Mouse (Mus musculus): Measurements from ENCODE around the gene Maneal. TPM values are rescaled to one million over a fixed set of nuclear protein-coding genes. Genes with fewer than 3 reads are reported as not detected.

The Maneal gene
- total and polyA plus RNA-seq, 3 experiments: 0.08 TPM; not detected in 2

DNA sequence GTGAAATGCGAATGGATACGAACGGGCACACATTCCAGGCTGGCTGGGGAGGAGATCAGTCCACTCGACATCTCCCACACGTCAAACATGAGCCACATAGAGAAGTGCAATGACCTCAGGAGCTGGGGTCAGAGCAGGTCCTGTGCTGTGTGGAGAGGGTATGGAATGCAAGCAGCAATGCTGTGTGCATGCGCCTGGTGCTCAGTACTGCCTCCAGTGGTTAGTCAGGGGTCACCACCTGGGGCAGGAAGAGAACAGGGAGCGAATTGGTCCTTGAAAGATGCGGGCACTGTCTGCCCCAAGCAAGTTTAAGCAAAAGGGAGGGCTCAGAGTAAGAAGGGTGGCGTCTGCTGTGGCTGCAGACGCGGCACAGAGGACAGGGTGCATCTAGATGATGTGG is 18.5 kb downstream of the Maneal start:
- no peaks in the 10 kb centered on the region for H3K27me3 ChIP-seq (replicated peaks)
- dilution Hi-C loops (cut with MboI; ENCODE audit: extremely low pct_ligation_motif_present, extremely low pct_unique_long_range_greater_than_20kb, low sequenced_read_pairs): no loop called here
- peak; percentile 46 for DNase-seq (ENCODE audit: extremely low read depth)
- no peak overlapping the region for H3K4me2 ChIP-seq (ENCODE audit: insufficient read depth, low read depth, poor library complexity, severe bottlenecking)
- H3K36me3 ChIP-seq (replicated peaks in 1 of 2; ENCODE audit: control insufficient read depth in 1 of 2, insufficient read depth in 1 of 2, low read length in 1 of 2): peaks cover 42 to 82% of the 10 kb centered on the region in 2 experiments
- H3K79me2 ChIP-seq (replicated peaks; ENCODE audit: control insufficient read depth, extremely low read depth, insufficient read depth, poor library complexity, severe bottlenecking): no peaks in the 10 kb centered on the region
- H3K27ac ChIP-seq (ENCODE audit: insufficient read depth, low read depth): no peak overlapping the region
- H3K4me1 ChIP-seq (ENCODE audit: control insufficient read depth in 1 of 2, insufficient read depth in 2 of 2): peaks cover 0 to 5% of the 10 kb centered on the region in 2 experiments; a peak in 2 of 4 replicates
- peaks cover 4% of the 10 kb centered on the region for H3K9me3 ChIP-seq (replicated peaks; ENCODE audit: low read length)
- no peak overlapping the region for H3K4me3 ChIP-seq (replicated peaks in 1 of 3; ENCODE audit: low read depth in 2 of 3, low read length in 2 of 3, poor library complexity in 1 of 3)
- in situ Hi-C loops (cut with MboI; ENCODE audit: low pct_ligation_motif_present, low pct_unique_long_range_greater_than_20kb, low sequenced_read_pairs): loop anchor here (5.0 kb wide), 1 partner anchor 36 kb away; no protein-coding TSS in a partner anchor
- TF ChIP-seq ETS1 (conservative IDR thresholded peaks at IDR 0.05; ENCODE audit: low read depth, low read length): no peak
- no peak for TF ChIP-seq NELFE (IDR thresholded peaks at IDR 0.05; ENCODE audit: low read depth, low read length)
- no peak for TF ChIP-seq BHLHE40 (IDR thresholded peaks at IDR 0.05; ENCODE audit: low read depth, low read length)
- TF ChIP-seq MXI1 (IDR thresholded peaks at IDR 0.05; ENCODE audit: low read depth, low read length): no peak
- TF ChIP-seq MAFK (IDR thresholded peaks at IDR 0.05; ENCODE audit: insufficient replicate concordance, low read length): no peak
- TF ChIP-seq MYC (IDR thresholded peaks at IDR 0.05; ENCODE audit: low read depth, low read length): peak; percentile 26; the same call in 1 of the 2 replicates
- no peak for TF ChIP-seq SMC3 (IDR thresholded peaks at IDR 0.05; ENCODE audit: low read depth, low read length)
- no peak for TF ChIP-seq HCFC1 (IDR thresholded peaks at IDR 0.05; ENCODE audit: low read depth, low read length)
- no peak for TF ChIP-seq ZKSCAN1 (IDR thresholded peaks at IDR 0.05; ENCODE audit: borderline replicate concordance, low read depth, low read length)
- no peak for TF ChIP-seq POLR2AphosphoS2 (IDR thresholded peaks at IDR 0.05; ENCODE audit: low read depth, low read length)
- TF ChIP-seq UBTF (IDR thresholded peaks at IDR 0.05; ENCODE audit: low read depth, low read length): no peak
- TF ChIP-seq MEF2A (IDR thresholded peaks at IDR 0.05; ENCODE audit: borderline replicate concordance, low read depth, low read length): no peak
- TF ChIP-seq MAX (IDR thresholded peaks at IDR 0.05; ENCODE audit: low read length): 0 out of 2 replicates have a peak, but pooled peaks have one; percentile 17
- TF ChIP-seq NRF1 (IDR thresholded peaks at IDR 0.05; ENCODE audit: low read depth, low read length): 0 out of 2 replicates have a peak, but pooled peaks have one; percentile 31
- no peak for TF ChIP-seq PAX5 (IDR thresholded peaks at IDR 0.05; ENCODE audit: low read length)
- TF ChIP-seq POLR2A (IDR thresholded peaks at IDR 0.05; ENCODE audit: low read depth, low read length): no peak
- no peak for TF ChIP-seq KAT2A (IDR thresholded peaks at IDR 0.05; ENCODE audit: insufficient replicate concordance, low read length)
- no peak for TF ChIP-seq EP300 (IDR thresholded peaks at IDR 0.05; ENCODE audit: low read length)
- TF ChIP-seq IRF4 (IDR thresholded peaks at IDR 0.05; ENCODE audit: low read depth, low read length): no peak
- TF ChIP-seq ZNF384 (IDR thresholded peaks at IDR 0.05; ENCODE audit: low read depth, low read length): no peak
- TF ChIP-seq TBP (conservative IDR thresholded peaks at IDR 0.05; ENCODE audit: low read depth, low read length): no peak
- TF ChIP-seq CHD1 (IDR thresholded peaks at IDR 0.05; ENCODE audit: low read depth, low read length): no peak
- TF ChIP-seq CHD2 (IDR thresholded peaks at IDR 0.05; ENCODE audit: low read length): no peak
- peak; percentile 62 to 76 for TF ChIP-seq CTCF (conservative IDR thresholded peaks at IDR 0.05 in 1 of 2, IDR thresholded peaks at IDR 0.05 in 1 of 2; ENCODE audit: low read depth in 2 of 2, low read length in 2 of 2)
- TF ChIP-seq USF2 (conservative IDR thresholded peaks at IDR 0.05; ENCODE audit: low read depth, low read length): no peak
- 0 out of 2 replicates have a peak, but pooled peaks have one; percentile 21 for TF ChIP-seq TCF12 (IDR thresholded peaks at IDR 0.05; ENCODE audit: low read depth, low read length)
- TF ChIP-seq ZC3H11A (IDR thresholded peaks at IDR 0.05; ENCODE audit: low read depth, low read length): no peak
- TF ChIP-seq ELF1 (IDR thresholded peaks at IDR 0.05; ENCODE audit: low read depth, low read length): no peak
- no peak overlapping the region for H3K9ac ChIP-seq (ENCODE audit: insufficient read depth, low read depth)

Measured in CH12.LX (cell line).